Comparison of ENCODE assay signal across 8 mouse cellular contexts in genomic region chr2:106695734-106696022, GRCm38 (mm10). TPM values are rescaled to one million over a fixed set of nuclear protein-coding genes. Genes with fewer than 3 reads are reported as not detected.
DNase-seq lines count a peak whose midpoint lies in the region; ATAC-seq and TF ChIP-seq lines count a peak whose summit lies in the region.

No protein-coding gene starts in this region.

- peaks cover 29% of the 10 kb centered on the region for H3K27me3 ChIP-seq in E14TG2a.4 (ENCODE audit: insufficient read depth, low read length)
- no peaks in the 10 kb centered on the region for H3K27me3 ChIP-seq in forebrain, embryonic 14.5 days (replicated peaks; ENCODE audit: control insufficient read depth, insufficient read depth, low read length)
- H3K27me3 ChIP-seq in liver, embryonic 11.5 days (replicated peaks; ENCODE audit: control insufficient read depth, insufficient read depth, low read length), result peaks cover 46% of the 10 kb centered on the region

- DNase-seq in gastrocnemius, adult 2 months, result no peak
- no peak for DNase-seq in gastrocnemius, postnatal 10 days
- peak; percentile 54 for DNase-seq in forebrain, embryonic 14.5 days (ENCODE audit: low spot score)
- peak; percentile 32 for DNase-seq in liver, embryonic 11.5 days (ENCODE audit: low spot score)
- no peak for DNase-seq in layer of hippocampus, adult 11-12 months (ENCODE audit: low spot score)
- no peak for DNase-seq in gastrocnemius, postnatal 25 days

- no peak overlapping the region for H3K27ac ChIP-seq in gastrocnemius, adult 2 months
- peak overlapping the region; percentile 100 for H3K27ac ChIP-seq in forebrain, embryonic 14.5 days (ENCODE audit: low read depth, low read length)
- no peak overlapping the region for H3K27ac ChIP-seq in liver, embryonic 11.5 days (ENCODE audit: low read depth, low read length)

- no peak for TF ChIP-seq CTCF in gastrocnemius, adult 2 months (IDR thresholded peaks at IDR 0.05)
- no peak for TF ChIP-seq CTCF in E14TG2a.4 (conservative IDR thresholded peaks at IDR 0.05; ENCODE audit: low read length)

- intact Hi-C loops in gastrocnemius, adult 2 months (cut with DNase I), result loop anchor here (10.0 kb wide), 1 partner anchor 261 kb away; no protein-coding TSS in a partner anchor

- H3K4me3 ChIP-seq in gastrocnemius, adult 2 months, result peak overlapping the region; percentile 93
- peak overlapping the region; percentile 87 for H3K4me3 ChIP-seq in E14TG2a.4 (replicated peaks; ENCODE audit: low read length)
- H3K4me3 ChIP-seq in forebrain, embryonic 14.5 days (ENCODE audit: low read depth, low read length), result peak overlapping the region; percentile 94
- H3K4me3 ChIP-seq in liver, embryonic 11.5 days (ENCODE audit: low read depth, low read length), result peak overlapping the region; percentile 72

- peak overlapping the region; percentile 69 for H3K4me2 ChIP-seq in forebrain, embryonic 14.5 days (ENCODE audit: low read length)
- H3K4me2 ChIP-seq in liver, embryonic 11.5 days, result peak overlapping the region; percentile 97

- H3K36me3 ChIP-seq in E14TG2a.4 (ENCODE audit: insufficient read depth, low read length), result peaks cover 11% of the 10 kb centered on the region
- H3K36me3 ChIP-seq in forebrain, embryonic 14.5 days (ENCODE audit: control insufficient read depth, insufficient read depth, low read length), result peaks cover 10% of the 10 kb centered on the region; the same call in 1 of the 2 replicates
- no peaks in the 10 kb centered on the region for H3K36me3 ChIP-seq in liver, embryonic 11.5 days (ENCODE audit: control insufficient read depth, insufficient read depth, low read length)

- H3K4me1 ChIP-seq in E14TG2a.4 (replicated peaks; ENCODE audit: low read depth, low read length), result peaks cover 28% of the 10 kb centered on the region
- H3K4me1 ChIP-seq in forebrain, embryonic 14.5 days (ENCODE audit: control insufficient read depth, insufficient read depth, low read length), result peaks cover 13% of the 10 kb centered on the region
- peaks cover 3% of the 10 kb centered on the region for H3K4me1 ChIP-seq in liver, embryonic 11.5 days (replicated peaks; ENCODE audit: control insufficient read depth, insufficient read depth, low read length)

- H3K9ac ChIP-seq in forebrain, embryonic 14.5 days (ENCODE audit: low read length), result peak overlapping the region; percentile 99
- H3K9ac ChIP-seq in liver, embryonic 11.5 days (ENCODE audit: low read depth, low read length), result no peak overlapping the region

- H3K9me3 ChIP-seq in E14TG2a.4 (ENCODE audit: low read length), result no peaks in the 10 kb centered on the region
- no peaks in the 10 kb centered on the region for H3K9me3 ChIP-seq in forebrain, embryonic 14.5 days (replicated peaks; ENCODE audit: control insufficient read depth, low read length)
- no peaks in the 10 kb centered on the region for H3K9me3 ChIP-seq in liver, embryonic 11.5 days (ENCODE audit: control insufficient read depth, low read length)

- 1% methylated on average over 13 of the region's 13 CpGs for WGBS in forebrain, embryonic 14.5 days
- 5% methylated on average over 13 of the region's 13 CpGs for WGBS in liver, embryonic 11.5 days

- ATAC-seq in forebrain, embryonic 14.5 days, result no peak
- no peak for ATAC-seq in liver, embryonic 11.5 days (replicated peaks; ENCODE audit: low FRiP score)
- no peak for ATAC-seq in CD4-positive, CD25-positive, alpha-beta regulatory T cell, adult 4 months

RNA-seq across cellular contexts. Expression of gene Mpped2, which starts 2.6 kb away (rescaled TPM):
- total RNA-seq in gastrocnemius, adult 2 months (2021), result 1 to 10 TPM; 2.6 to 8.5 TPM
- total RNA-seq in gastrocnemius, postnatal 10 days (2021), result 1 to 10 TPM; 3.1 to 4.7 TPM
- 164 and 167 TPM in 2 replicates for polyA plus RNA-seq in forebrain, embryonic 14.5 days (2014; fragmentation: Nextera tagmentation; extraction: Ambion mirVana)
- polyA plus RNA-seq in liver, embryonic 11.5 days (2014; fragmentation: Nextera tagmentation; extraction: Ambion mirVana), result 16.6 and 24.7 TPM in 2 replicates
- 1 to 10 TPM; 3.0 to 3.4 TPM for total RNA-seq in gastrocnemius, postnatal 25 days (2021)
- not detected for polyA plus RNA-seq in CD4-positive, CD25-positive, alpha-beta regulatory T cell, adult 4 months (2017; shearing (Covaris generic))

Comparison
In these comparisons a context has a peak if more than half of its experiments do, and no peak if none do; other contexts are left out.
1. DNase-seq: peak in forebrain, embryonic 14.5 days (single experiment) and liver, embryonic 11.5 days (single experiment); none in gastrocnemius, adult 2 months (single experiment), gastrocnemius, postnatal 10 days (single experiment), layer of hippocampus, adult 11-12 months (single experiment) and gastrocnemius, postnatal 25 days (single experiment).
2. Peak in every context shown above with its lines, with median percentiles within 50 percentile points of each other: H3K4me3 ChIP-seq.